Mouse (Mus musculus) lung, adult 18-20 months (tissue): ENCODE results near the gene Gm29276.
"Not testable (repeated sequence)": the region's sequence is repeated elsewhere in the genome, so short reads cannot be mapped to it uniquely, and the experiment has no call there.

Experiments
- DNase-seq, 2 experiments: peaks; one replicate each; pipeline ENCODE4 v3.0.0; 2022; ENCODE audit warnings: mixed read lengths in 2 of 2

Gene Gm29276

DNA sequence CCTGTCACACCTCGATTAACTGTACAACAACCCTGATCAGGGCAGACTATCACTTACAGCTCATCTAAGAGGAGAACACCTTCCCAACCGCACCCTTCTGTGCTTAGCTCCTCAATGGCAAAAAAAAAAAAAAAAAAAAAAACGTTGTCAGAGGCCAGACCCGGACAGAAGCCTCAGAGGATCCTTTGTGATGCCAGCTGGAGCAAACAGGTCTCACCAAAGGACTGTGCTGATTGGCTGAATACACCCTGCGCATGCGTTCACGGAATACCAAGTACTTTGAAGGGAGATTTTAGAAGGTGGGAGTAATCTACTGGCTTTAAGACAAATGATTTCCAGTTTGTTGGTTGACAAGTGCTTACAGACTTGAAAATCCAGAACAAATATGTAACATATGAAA is at the start of gene Gm29276:
TSS of gene Gm29276 (minus strand) at position 101 of the 400 bp plus-strand sequence.
- not testable (repeated sequence) for DNase-seq
